Mouse (Mus musculus): ENCODE data around the gene Abi1.
"Not testable (repeated sequence)": the region's sequence is repeated elsewhere in the genome, so short reads cannot be mapped to it uniquely, and the experiment has no call there.

Abi1 gene

DNA sequence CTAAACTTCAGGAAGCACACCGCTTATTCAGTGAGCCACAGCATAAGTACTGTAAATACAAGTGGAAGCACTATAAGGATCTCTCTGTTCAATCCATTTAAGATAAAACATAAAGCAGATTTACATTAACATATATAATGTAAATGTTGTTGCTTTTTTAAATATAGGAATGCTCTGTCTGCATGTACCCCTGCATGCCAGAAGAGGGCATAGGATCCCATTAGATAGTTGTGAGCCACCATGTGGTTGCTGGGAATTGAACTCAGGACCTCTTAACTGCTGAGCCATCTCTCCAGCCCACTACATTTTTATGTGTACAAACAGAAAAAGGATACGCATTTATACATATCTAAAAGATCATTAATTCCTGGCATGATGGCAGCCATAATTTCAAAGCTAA, 78.4 kb downstream of the Abi1 start:
- DNase-seq (ENCODE audit: low spot score): no peak

- no peak for DNase-seq (ENCODE audit: low spot score)
Observed at GRCm38 (mm10) chr2:22957415-22957814, 82.6 kb downstream of the Abi1 start.

- no peak for DNase-seq (ENCODE audit: low spot score)
Observed at GRCm38 (mm10) chr2:22955914-22956313, 84.1 kb downstream of the Abi1 start.

GRCm38 (mm10) chr2:22954278-22954677, 85.8 kb downstream of the Abi1 start:
- DNase-seq (ENCODE audit: low spot score): no peak

GRCm38 (mm10) chr2:22949956-22950355, 90.1 kb downstream of the Abi1 start:
- DNase-seq (ENCODE audit: low spot score): no peak

DNA sequence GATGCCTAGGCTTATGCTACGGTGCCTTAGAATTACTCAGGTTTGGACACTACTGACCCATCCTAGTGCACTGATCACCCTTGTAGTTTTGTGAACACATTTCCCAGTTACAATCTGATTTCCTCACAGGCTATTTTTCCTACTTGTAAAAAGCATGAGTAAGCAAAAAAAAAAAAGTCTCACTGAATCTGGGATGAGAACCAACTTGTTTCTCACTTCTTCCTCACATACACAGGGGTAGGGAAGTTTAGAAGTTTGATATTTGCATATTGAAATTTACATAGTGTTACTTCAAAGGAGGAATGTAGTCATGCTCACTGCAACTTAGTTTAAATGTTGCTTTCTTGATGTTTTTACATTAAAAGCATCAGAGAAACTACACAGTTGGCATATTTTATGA, 106.5 kb downstream of the Abi1 start:
- DNase-seq (ENCODE audit: low spot score): no peak

- DNase-seq (ENCODE audit: low spot score): no peak
Observed at GRCm38 (mm10) chr2:22928259-22928658, 111.8 kb downstream of the Abi1 start.

- DNase-seq (ENCODE audit: low spot score): not testable (repeated sequence)
Observed at GRCm38 (mm10) chr2:22925911-22926310, 114.1 kb downstream of the Abi1 start.

GRCm38 (mm10) chr2:22918651-22919050, 121.4 kb downstream of the Abi1 start:
- DNase-seq (ENCODE audit: low spot score): no peak

- DNase-seq (ENCODE audit: low spot score): no peak
Observed at GRCm38 (mm10) chr2:22914421-22914820, 125.6 kb downstream of the Abi1 start.

GRCm38 (mm10) chr2:22903947-22904346, 136.1 kb downstream of the Abi1 start:
- DNase-seq (ENCODE audit: low spot score): no peak

- DNase-seq (ENCODE audit: low spot score): peak; percentile 69
Observed at GRCm38 (mm10) chr2:22895282-22896273, 144.5 kb downstream of the Abi1 start, which contains the start of gene Pdss1. Pdss1 (plus strand) TSS chr2:22895522.

DNA sequence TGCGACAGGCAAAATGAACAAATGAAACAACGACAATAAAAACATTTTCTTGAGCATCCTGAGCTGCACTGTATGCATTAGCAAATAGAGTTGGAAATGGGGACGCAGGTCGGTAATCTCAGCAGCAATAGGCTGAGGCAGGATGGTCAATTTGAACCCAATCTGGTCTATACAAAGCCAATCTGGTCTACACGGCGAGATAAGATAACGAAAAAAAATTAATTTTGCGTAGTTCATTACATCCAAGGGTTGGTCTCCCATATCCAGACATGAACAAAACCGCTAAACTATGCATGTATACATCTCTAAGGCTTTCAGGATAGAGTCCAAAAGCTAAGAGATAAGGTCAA, 145.1 kb downstream of the Abi1 start:
- DNase-seq (ENCODE audit: low spot score): no peak
